ENCODE assay signal across 9 mouse cellular contexts in the genomic region with DNA sequence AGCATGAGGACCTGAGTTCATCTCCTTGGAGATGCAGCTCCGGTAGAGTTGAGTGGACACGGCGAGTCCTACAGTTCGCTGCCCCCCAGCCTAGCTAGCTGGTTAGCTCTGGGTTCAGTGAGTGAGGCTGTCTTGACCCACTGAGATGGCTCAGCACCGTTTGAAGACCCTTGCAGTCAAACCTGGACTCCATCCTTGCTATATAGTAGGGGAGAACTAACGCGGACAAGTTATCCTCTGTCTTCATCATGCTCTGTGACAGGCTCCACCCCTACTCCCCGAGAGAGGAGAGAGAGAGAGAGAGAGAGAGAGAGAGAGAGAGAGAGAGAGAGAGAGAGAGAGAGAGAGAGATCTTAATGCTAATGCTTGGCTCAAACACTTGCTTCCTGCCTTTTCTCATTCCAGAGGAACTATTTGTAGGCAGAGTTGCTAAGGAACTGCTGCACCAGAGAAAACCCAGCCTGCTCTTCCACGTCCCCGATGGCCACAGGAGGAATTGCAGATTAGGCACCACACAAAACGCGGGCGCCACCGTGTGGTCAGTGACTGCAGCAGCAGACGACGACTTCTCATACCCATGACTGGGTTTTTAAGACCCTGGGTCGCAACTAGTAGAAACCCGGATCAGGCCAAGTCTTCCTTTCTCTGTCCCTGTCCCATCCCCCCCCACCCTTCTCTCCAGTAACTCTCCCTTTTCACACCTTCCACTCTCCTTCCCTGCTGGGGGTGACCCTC. TPM values are rescaled to one million over a fixed set of nuclear protein-coding genes. Genes with fewer than 3 reads are reported as not detected.
DNase-seq lines count a peak whose midpoint lies in the region; ATAC-seq and TF ChIP-seq lines count a peak whose summit lies in the region.
"Had no signal": no experiment of that assay in that cellular context is flagged by ENCODE, and none has a peak within 500 bp of the region (broad histone marks: within the 10 kb centered on the region; RNA-seq: fewer than 3 reads in every experiment).

No protein-coding gene starts in this region.

- 0 out of 2 replicates have a peak, but pooled peaks have one; percentile 52 for TF ChIP-seq EP300 in ES-Bruce4 (IDR thresholded peaks at IDR 0.05; ENCODE audit: insufficient read depth, low read depth, low read length)
- no peak for TF ChIP-seq EP300 in liver, embryonic 14.5 days (IDR thresholded peaks at IDR 0.05; ENCODE audit: low read depth)

- H3K9ac ChIP-seq in ES-Bruce4 (ENCODE audit: low read depth, poor library complexity, severe bottlenecking) = no peak overlapping the region
- H3K9ac ChIP-seq in forebrain, embryonic 14.5 days (ENCODE audit: low read length) = no peak overlapping the region
- no peak overlapping the region for H3K9ac ChIP-seq in liver, embryonic 14.5 days (replicated peaks)
- no peak overlapping the region for H3K9ac ChIP-seq in neural tube, embryonic 13.5 days
- H3K9ac ChIP-seq: limb, embryonic 15.5 days had no signal

- H3K4me2 ChIP-seq in forebrain, embryonic 14.5 days (ENCODE audit: low read length) = no peak overlapping the region
- H3K4me2 ChIP-seq in liver, embryonic 14.5 days (ENCODE audit: low read depth) = no peak overlapping the region
- no peak overlapping the region for H3K4me2 ChIP-seq in neural tube, embryonic 13.5 days
- H3K4me2 ChIP-seq: limb, embryonic 15.5 days had no signal

- H3K9me3 ChIP-seq in ES-Bruce4 (replicated peaks; ENCODE audit: control insufficient read depth, insufficient read depth, low read length, poor library complexity, severe bottlenecking) = no peaks in the 10 kb centered on the region
- H3K9me3 ChIP-seq in forebrain, embryonic 14.5 days (replicated peaks; ENCODE audit: control insufficient read depth, low read length) = no peaks in the 10 kb centered on the region
- no peaks in the 10 kb centered on the region for H3K9me3 ChIP-seq in liver, embryonic 14.5 days (ENCODE audit: control insufficient read depth, low read length)
- no peaks in the 10 kb centered on the region for H3K9me3 ChIP-seq in neural tube, embryonic 13.5 days
- H3K9me3 ChIP-seq: limb, embryonic 15.5 days had no signal

- no peak overlapping the region for H3K27ac ChIP-seq in ES-Bruce4 (ENCODE audit: insufficient read depth, low read length)
- H3K27ac ChIP-seq in forebrain, embryonic 14.5 days (ENCODE audit: low read depth, low read length) = no peak overlapping the region
- H3K27ac ChIP-seq in liver, embryonic 14.5 days = no peak overlapping the region
- no peak overlapping the region for H3K27ac ChIP-seq in neural tube, embryonic 13.5 days (replicated peaks)
- no peak overlapping the region for H3K27ac ChIP-seq in testis, adult 2 months (ENCODE audit: control insufficient read depth, insufficient read depth, low read depth, low read length)
- H3K27ac ChIP-seq: limb, embryonic 15.5 days had no signal

- H3K4me1 ChIP-seq in ES-Bruce4 (ENCODE audit: control insufficient read depth, insufficient read depth, low read length) = no peaks in the 10 kb centered on the region
- H3K4me1 ChIP-seq in forebrain, embryonic 14.5 days (ENCODE audit: control insufficient read depth, insufficient read depth, low read length) = no peaks in the 10 kb centered on the region
- H3K4me1 ChIP-seq in liver, embryonic 14.5 days (replicated peaks; ENCODE audit: control insufficient read depth in 2 of 2, insufficient read depth in 2 of 2, low read length in 1 of 2) = no peaks in the 10 kb centered on the region
- no peaks in the 10 kb centered on the region for H3K4me1 ChIP-seq in neural tube, embryonic 13.5 days (replicated peaks)
- H3K4me1 ChIP-seq in testis, adult 2 months (ENCODE audit: control insufficient read depth, insufficient read depth, low read length) = peaks cover 3% of the 10 kb centered on the region

- H3K4me3 ChIP-seq in ES-Bruce4 (ENCODE audit: low read depth, low read length) = no peak overlapping the region
- H3K4me3 ChIP-seq in forebrain, embryonic 14.5 days (ENCODE audit: low read depth, low read length) = no peak overlapping the region
- no peak overlapping the region for H3K4me3 ChIP-seq in liver, embryonic 14.5 days (ENCODE audit: insufficient read depth in 1 of 2, low read depth in 2 of 2, low read length in 2 of 2)
- H3K4me3 ChIP-seq in neural tube, embryonic 13.5 days = no peak overlapping the region
- H3K4me3 ChIP-seq in testis, adult 2 months (ENCODE audit: control insufficient read depth, low read depth, low read length) = no peak overlapping the region; the same call in 1 of the 2 replicates
- H3K4me3 ChIP-seq: limb, embryonic 15.5 days had no signal

- H3K36me3 ChIP-seq in ES-Bruce4 (ENCODE audit: control insufficient read depth, insufficient read depth, low read length, poor library complexity, severe bottlenecking) = no peaks in the 10 kb centered on the region
- no peaks in the 10 kb centered on the region for H3K36me3 ChIP-seq in forebrain, embryonic 14.5 days (ENCODE audit: control insufficient read depth, insufficient read depth, low read length)
- no peaks in the 10 kb centered on the region for H3K36me3 ChIP-seq in liver, embryonic 14.5 days (replicated peaks; ENCODE audit: control insufficient read depth, insufficient read depth, low read depth)
- no peaks in the 10 kb centered on the region for H3K36me3 ChIP-seq in neural tube, embryonic 13.5 days
- no peaks in the 10 kb centered on the region for H3K36me3 ChIP-seq in testis, adult 2 months (ENCODE audit: control insufficient read depth, insufficient read depth, low read length)
- H3K36me3 ChIP-seq: limb, embryonic 15.5 days had no signal

- H3K27me3 ChIP-seq in ES-Bruce4 (ENCODE audit: control insufficient read depth, insufficient read depth, low read length, poor library complexity, severe bottlenecking) = no peaks in the 10 kb centered on the region
- H3K27me3 ChIP-seq in forebrain, embryonic 14.5 days (replicated peaks; ENCODE audit: control insufficient read depth, insufficient read depth, low read length) = no peaks in the 10 kb centered on the region
- no peaks in the 10 kb centered on the region for H3K27me3 ChIP-seq in liver, embryonic 14.5 days (ENCODE audit: control insufficient read depth, insufficient read depth, low read length)
- H3K27me3 ChIP-seq in neural tube, embryonic 13.5 days = no peaks in the 10 kb centered on the region
- no peaks in the 10 kb centered on the region for H3K27me3 ChIP-seq in testis, adult 2 months (ENCODE audit: control insufficient read depth, insufficient read depth, low read length)
- H3K27me3 ChIP-seq: limb, embryonic 15.5 days had no signal

- no peak for TF ChIP-seq POLR2A in ES-Bruce4 (IDR thresholded peaks at IDR 0.05; ENCODE audit: insufficient read depth, low read length)
- TF ChIP-seq POLR2A in testis, adult 2 months (IDR thresholded peaks at IDR 0.05; ENCODE audit: control insufficient read depth, low read depth, low read length) = no peak

- intact Hi-C loops in heart, postnatal 10 days (cut with DNase I) = loop anchor here (5.0 kb wide), 1 partner anchor 442 kb away; no protein-coding TSS in a partner anchor

- ATAC-seq in forebrain, embryonic 14.5 days = peak; percentile 42
- peak; percentile 37; the same call in 1 of the 2 replicates for ATAC-seq in liver, embryonic 14.5 days (ENCODE audit: insufficient read depth)
- peak; percentile 80 for ATAC-seq in neural tube, embryonic 13.5 days (ENCODE audit: low read depth)

- peak; percentile 68 for DNase-seq in c-Kit-positive CD71-positive TER-119-negative erythroid progenitor cells, embryonic 14.5 days (ENCODE audit: low read depth)
- peak; percentile 84 for DNase-seq in forebrain, embryonic 14.5 days (ENCODE audit: low spot score)
- DNase-seq in heart, postnatal 10 days = peak; percentile 82 to 90
- peak; percentile 76 to 84 for DNase-seq in kidney, postnatal 36 days
- DNase-seq in liver, embryonic 14.5 days (ENCODE audit: low read depth in 3 of 3, low spot score in 3 of 3) = peak; percentile 58 to 64 (median 60)

- TF ChIP-seq CTCF in ES-Bruce4 (IDR thresholded peaks at IDR 0.05; ENCODE audit: low read depth, low read length) = peak; percentile 100
- peak; percentile 100 for TF ChIP-seq CTCF in liver, embryonic 14.5 days (IDR thresholded peaks at IDR 0.05; ENCODE audit: low read depth)
- peak; percentile 100 for TF ChIP-seq CTCF in testis, adult 2 months (IDR thresholded peaks at IDR 0.05; ENCODE audit: control insufficient read depth, insufficient read depth, insufficient replicate concordance, low read depth, low read length)

- WGBS in forebrain, embryonic 14.5 days = 39% methylated on average over 18 of the region's 18 CpGs
- 29% methylated on average over 18 of the region's 18 CpGs for WGBS in liver, embryonic 14.5 days (ENCODE audit: insufficient replicate concordance)
- 40% methylated on average over 18 of the region's 18 CpGs for WGBS in neural tube, embryonic 13.5 days

RNA-seq across cellular contexts. Expression of gene Gcm1, which starts 12.8 kb away (rescaled TPM):
- polyA plus RNA-seq in ES-Bruce4 (2011; ENCODE audit: insufficient read depth, insufficient read length, low read depth, missing spikeins) = 1.3 and 1.7 TPM in 2 replicates
- not detected in 2 replicates for polyA plus RNA-seq in forebrain, embryonic 14.5 days (2014; fragmentation: Nextera tagmentation; extraction: Ambion mirVana)
- total RNA-seq in heart, postnatal 10 days (2021) = not detected
- not detected in 2 replicates for polyA plus RNA-seq in liver, embryonic 14.5 days (2012; rRNA removed)
- not detected in 2 replicates for polyA plus RNA-seq in liver, embryonic 14.5 days (2014; fragmentation: Nextera tagmentation; extraction: Ambion mirVana)
- not detected in 2 replicates for polyA plus RNA-seq in neural tube, embryonic 13.5 days (2015; fragmentation: Nextera tagmentation; extraction: Ambion mirVana)
- polyA plus RNA-seq in testis, adult 2 months (2012; rRNA removed) = not detected in 2 replicates
- polyA plus RNA-seq: limb, embryonic 15.5 days had no signal
